Mouse (Mus musculus) lung, adult 2 months (tissue): ENCODE measurements at regions not wholly inside any gene's neighbourhood (a gene's known extent, or its start where the extent isn't known, plus 50 kb on each side); places are given as distances from the start of the nearest gene placed in this dataset.

Source experiments
- CTCF ChIP-seq: fragments of 200-500 bp; IDR thresholded peaks from 2 replicates; pipeline ENCODE4 v1.5.1; 2011; ENCODE audit warnings: mild to moderate bottlenecking, low read length, control low read depth; ENCODE audit not compliant: insufficient read depth
- POLR2A ChIP-seq: fragments of 200-500 bp; IDR thresholded peaks from 2 replicates; pipeline ENCODE4 v1.6.1; 2011; ENCODE audit warnings: low read depth, mild to moderate bottlenecking, control low read depth, low read length, borderline replicate concordance; ENCODE audit errors: extremely low read depth

- TF ChIP-seq CTCF: no peak
- TF ChIP-seq POLR2A: no peak
These were observed 124.6 kb upstream of the Cxcl12 start for GRCm38 (mm10) chr6:117043744-117044143.
